Mouse (Mus musculus) gastrocnemius, postnatal 36 days (tissue): ENCODE data around the gene Dhdh. TPM values are rescaled to one million over a fixed set of nuclear protein-coding genes. Genes with fewer than 3 reads are reported as not detected.

ENCODE experiments used
- microRNA-seq, 2 experiments: library from miRNA; unstranded; fragments of <30 nt; microRNA quantifications; one replicate each; pipeline ENCODE4 v1.2.0; 2021
- total RNA-seq, 2 experiments: library from RNA; stranded (reverse); gene quantifications; 2 replicates each; pipeline ENCODE4 v1.2.3; 2021

The Dhdh gene
- total RNA-seq, 2 experiments from 2014 or later, result 11.4 to 12.8 TPM

Small RNAs within 50 kb of the gene (microRNA-seq; reads per million reads assigned to microRNA genes)
- gene Gm22133, result 0 to 0.36 reads per million in 2 experiments

Other genes with a start within 250 kb of the Dhdh start
- gene Cd37, start 249.7 kb downstream of the Dhdh start, total RNA-seq, result 1 to 10 TPM in 1 of 2 experiments, under 1 TPM in 1; 0.79 to 1.5 TPM
- gene Slc6a16, start 247.7 kb downstream of the Dhdh start, total RNA-seq, result not detected
- not detected for gene Slc6a21, start 211.3 kb downstream of the Dhdh start, total RNA-seq
- gene Trpm4, start 155.0 kb downstream of the Dhdh start, total RNA-seq, result 10 to 100 TPM; 20.1 to 20.7 TPM
- gene Hrc, start 153.5 kb downstream of the Dhdh start, total RNA-seq, result 100 to 1,000 TPM; 818 to 890 TPM
- gene Ppfia3, start 121.8 kb downstream of the Dhdh start, total RNA-seq, result under 1 TPM; 0.07 to 0.08 TPM
- gene Lin7b, start 118.2 kb downstream of the Dhdh start, total RNA-seq, result not detected
- gene Snrnp70, start 93.1 kb downstream of the Dhdh start, total RNA-seq, result 10 to 100 TPM; 70.2 to 84.1 TPM
- gene Kcna7, start 83.2 kb downstream of the Dhdh start, total RNA-seq, result 10 to 100 TPM; 78.3 to 85.9 TPM
- gene Ntf5, start 75.1 kb downstream of the Dhdh start, total RNA-seq, result 1 to 10 TPM; 3.4 to 5.5 TPM
- under 1 TPM; 0.54 to 0.67 TPM for gene Lhb, start 68.0 kb downstream of the Dhdh start, total RNA-seq
- 100 to 1,000 TPM; 275 to 279 TPM for gene Gys1, start 54.0 kb downstream of the Dhdh start, total RNA-seq
- gene Ruvbl2, start 50.7 kb downstream of the Dhdh start, total RNA-seq, result 10 to 100 TPM; 22.1 to 23.0 TPM
- 100 to 1,000 TPM; 132 to 146 TPM for gene Ftl1, start 28.9 kb downstream of the Dhdh start, total RNA-seq
- 10 to 100 TPM; 13.8 to 14.6 TPM for gene Bax, start 21.9 kb downstream of the Dhdh start, total RNA-seq
- under 1 TPM in 1 of 2 experiments, not detected in 1; 0.39 TPM for gene Tulp2, start 6.9 kb downstream of the Dhdh start, total RNA-seq
- 1 to 10 TPM; 6.1 to 6.6 TPM for gene Gm45808, start 2.0 kb downstream of the Dhdh start, total RNA-seq
- 10 to 100 TPM; 48.6 to 65.4 TPM for gene Nucb1, start 21.6 kb upstream of the Dhdh start, total RNA-seq
- gene Ppp1r15a, start 37.5 kb upstream of the Dhdh start, total RNA-seq, result 10 to 100 TPM; 22.9 to 25.3 TPM
- gene Plekha4, start 37.5 kb upstream of the Dhdh start, total RNA-seq, result 1 to 10 TPM; 3.0 to 4.8 TPM
- 1 to 10 TPM; 1.9 to 2.8 TPM for gene Hsd17b14, start 66.1 kb upstream of the Dhdh start, total RNA-seq
- 10 to 100 TPM; 55.7 to 86.8 TPM for gene Bcat2, start 81.3 kb upstream of the Dhdh start, total RNA-seq
- gene Fgf21, start 126.7 kb upstream of the Dhdh start, total RNA-seq, result not detected
- gene Fut1, start 128.5 kb upstream of the Dhdh start, total RNA-seq, result not detected
- gene Izumo1, start 133.0 kb upstream of the Dhdh start, total RNA-seq, result not detected
- gene Rasip1, start 138.7 kb upstream of the Dhdh start, total RNA-seq, result 1 to 10 TPM; 6.9 to 7.0 TPM
- gene Mamstr, start 151.2 kb upstream of the Dhdh start, total RNA-seq, result 10 to 100 TPM; 45.7 to 49.7 TPM
- 1 to 10 TPM in 1 of 2 experiments, under 1 TPM in 1; 0.51 to 1.2 TPM for gene Fut2, start 177.6 kb upstream of the Dhdh start, total RNA-seq
- gene Ntn5, start 195.2 kb upstream of the Dhdh start, total RNA-seq, result under 1 TPM; 0.52 to 0.69 TPM
- gene Sec1, start 205.6 kb upstream of the Dhdh start, total RNA-seq, result under 1 TPM; 0.12 to 0.26 TPM
- gene Car11, start 211.0 kb upstream of the Dhdh start, total RNA-seq, result 1 to 10 TPM; 7.7 to 9.5 TPM
- gene Dbp, start 216.3 kb upstream of the Dhdh start, total RNA-seq, result 100 to 1,000 TPM in 1 of 2 experiments, 10 to 100 TPM in 1; 52.8 to 118 TPM
- 100 to 1,000 TPM; 396 to 453 TPM for gene Rpl18, start 226.7 kb upstream of the Dhdh start, total RNA-seq
- 10 to 100 TPM; 12.2 to 12.7 TPM for gene Sphk2, start 229.2 kb upstream of the Dhdh start, total RNA-seq
- under 1 TPM in 1 of 2 experiments, not detected in 1; 0.10 TPM for gene Fam83e, start 232.4 kb upstream of the Dhdh start, total RNA-seq
- gene Spaca4, start 237.0 kb upstream of the Dhdh start, total RNA-seq, result not detected